Mouse (Mus musculus): ENCODE measurements around the gene Gm21750.

DNA sequence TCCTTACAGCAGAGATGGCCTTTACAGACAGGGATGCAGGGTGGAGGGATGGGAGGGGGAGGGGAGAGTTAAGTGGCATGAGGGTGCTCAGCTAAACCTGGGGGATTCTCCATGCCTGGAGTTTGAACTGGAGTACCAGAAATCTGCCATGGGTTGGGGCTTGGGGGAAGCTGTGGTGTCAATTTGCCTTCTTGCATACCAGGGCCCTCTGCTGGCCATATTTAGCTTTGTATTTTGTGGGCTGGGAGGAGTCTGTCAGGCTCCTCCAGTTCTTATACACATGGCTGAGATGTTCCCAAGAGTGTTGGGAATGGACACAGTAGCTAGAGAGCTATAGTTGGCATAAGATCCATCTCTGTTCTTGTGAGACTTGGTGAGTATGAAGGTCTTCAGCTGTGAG, 23.6 kb upstream of the Gm21750 start:
- TF ChIP-seq CTCF (IDR thresholded peaks at IDR 0.05; ENCODE audit: control insufficient read depth, insufficient read depth, low read length) (no peak), POLR2A (IDR thresholded peaks at IDR 0.05; ENCODE audit: borderline replicate concordance, control insufficient read depth, low read depth, low read length) (no peak)
